Comparison of ENCODE assay signal across 8 mouse cellular contexts in the genomic region with DNA sequence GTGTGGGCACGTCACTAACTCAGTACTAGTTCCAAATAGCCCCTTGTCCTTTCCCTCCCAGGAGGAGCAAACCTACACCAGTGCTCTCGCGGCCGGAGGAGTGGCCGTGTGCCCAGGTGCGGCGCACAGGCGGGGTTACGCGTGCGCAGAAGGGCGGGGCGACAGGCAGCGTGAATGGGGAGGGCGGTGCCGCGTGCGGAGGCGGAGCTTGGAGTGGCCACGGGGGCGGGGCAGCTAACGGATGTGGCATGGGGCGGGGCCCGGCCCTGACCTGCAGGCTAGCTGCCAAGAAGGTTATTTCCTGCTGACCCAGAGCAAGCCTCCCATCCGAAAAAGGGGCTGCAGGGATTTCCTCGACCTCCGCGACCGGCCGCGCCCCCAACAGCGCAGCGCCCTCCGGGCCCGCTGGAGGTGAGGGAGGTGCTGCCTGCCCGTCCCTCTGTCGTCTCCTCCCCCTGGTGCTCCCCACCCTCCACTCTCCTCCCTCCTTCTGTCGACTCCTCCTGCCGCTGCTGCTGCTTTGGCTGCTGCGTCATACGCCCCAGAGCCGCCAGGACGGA. TPM values are rescaled to one million over a fixed set of nuclear protein-coding genes. Genes with fewer than 3 reads are reported as not detected.
DNase-seq lines count a peak whose midpoint lies in the region; ATAC-seq and TF ChIP-seq lines count a peak whose summit lies in the region.

A gene (plus strand): TSS at position 214 of the 560 bp plus-strand sequence.

- H3K4me1 ChIP-seq in cortical plate, adult 2 months (ENCODE audit: control insufficient read depth, insufficient read depth, low read length): peaks cover under 1% of the 10 kb centered on the region; the same call in 1 of the 2 replicates
- H3K4me1 ChIP-seq in hindbrain, postnatal 0 days (ENCODE audit: insufficient read depth, low read length): peaks cover 12% of the 10 kb centered on the region; the same call in 1 of the 2 replicates

- H3K36me3 ChIP-seq in hindbrain, postnatal 0 days (ENCODE audit: insufficient read depth, low read length): peaks cover 4% of the 10 kb centered on the region

- H3K27ac ChIP-seq in cortical plate, adult 2 months (ENCODE audit: insufficient read depth, low read length): peak within 1 kb of the TSS; percentile 62
- H3K27ac ChIP-seq in hindbrain, postnatal 0 days: peak within 1 kb of the TSS; percentile 78

- DNase-seq in adipocyte (ENCODE audit: low spot score): peak; percentile 94
- DNase-seq in gastrocnemius, adult 8-10 months (ENCODE audit: low spot score in 2 of 2): peak; percentile 98
- peak; percentile 94 for DNase-seq in hindbrain, postnatal 0 days (ENCODE audit: low spot score)
- DNase-seq in left cerebral cortex, adult 18-20 months (ENCODE audit: low spot score in 2 of 2): peak; percentile 96 to 97
- DNase-seq in lung, postnatal 4 days: peak; percentile 96 to 98
- peak; percentile 93 for DNase-seq in retina, postnatal 1 day
- DNase-seq in thymus, postnatal 4 days: peak; percentile 100

- ATAC-seq in hindbrain, postnatal 0 days: peak; percentile 88

- peak; percentile 82 for TF ChIP-seq POLR2A in cortical plate, adult 2 months (IDR thresholded peaks at IDR 0.05; ENCODE audit: extremely low read depth, insufficient read depth, low read length)

- H3K9ac ChIP-seq in hindbrain, postnatal 0 days (replicated peaks; ENCODE audit: low read length): peak within 1 kb of the TSS; percentile 82

- H3K9me3 ChIP-seq in hindbrain, postnatal 0 days (ENCODE audit: low read length): no peaks in the 10 kb centered on the region

- H3K27me3 ChIP-seq in hindbrain, postnatal 0 days (ENCODE audit: insufficient read depth, low read length): no peaks in the 10 kb centered on the region

- no peak for TF ChIP-seq CTCF in cortical plate, adult 2 months (IDR thresholded peaks at IDR 0.05; ENCODE audit: extremely low read depth, insufficient read depth, low read length)
- no peak for TF ChIP-seq CTCF in hindbrain, postnatal 0 days (IDR thresholded peaks at IDR 0.05; ENCODE audit: low read depth)

- 0% methylated on average over 35 of the region's 43 CpGs for WGBS in hindbrain, postnatal 0 days

- peak within 1 kb of the TSS; percentile 80 for H3K4me2 ChIP-seq in hindbrain, postnatal 0 days (ENCODE audit: low read depth, low read length)

- H3K4me3 ChIP-seq in cortical plate, adult 2 months (ENCODE audit: insufficient read depth, low read length): peak within 1 kb of the TSS; percentile 89
- peak within 1 kb of the TSS; percentile 72 for H3K4me3 ChIP-seq in hindbrain, postnatal 0 days (ENCODE audit: low read length)

RNA-seq across cellular contexts. Expression of the gene that starts here (rescaled TPM):
- polyA plus RNA-seq in cortical plate, adult 2 months (2012; rRNA removed): 47.7 and 48.1 TPM in 2 replicates
- total RNA-seq in gastrocnemius, adult 8-10 months (2022): 10 to 100 TPM in 2 of 4 experiments, 1 to 10 TPM in 2; 7.7 to 10.7 (median 9.9) TPM
- 45.7 and 49.5 TPM in 2 replicates for total RNA-seq in hindbrain, postnatal 0 days (2014; rRNA removed)
- 30.0 and 30.8 TPM in 2 replicates for polyA plus RNA-seq in hindbrain, postnatal 0 days (2015; fragmentation: Nextera tagmentation; extraction: Ambion mirVana)
- total RNA-seq in left cerebral cortex, adult 18-20 months (2021): 10 to 100 TPM; 39.5 to 46.7 TPM

Comparison
In these comparisons a context has a peak if more than half of its experiments do, and no peak if none do; other contexts are left out.
1. Peak in every context shown above with its lines: DNase-seq, ATAC-seq, H3K4me3 ChIP-seq and H3K27ac ChIP-seq.